Comparison of ENCODE assay signal across 9 mouse cellular contexts in genomic region chr8:15601531-15601930, GRCm38 (mm10).
A peak's percentile ranks its signal among the peaks of the same experiment; 100 is the strongest.
DNase-seq lines count a peak whose midpoint lies in the region; ATAC-seq and TF ChIP-seq lines count a peak whose summit lies in the region.
"Had no signal": no experiment of that assay in that cellular context is flagged by ENCODE, and none has a peak within 500 bp of the region (broad histone marks: within the 10 kb centered on the region; RNA-seq: fewer than 3 reads in every experiment).

No protein-coding gene starts in this region.

- no peaks in the 10 kb centered on the region for H3K36me3 ChIP-seq in kidney, adult 2 months (ENCODE audit: control insufficient read depth, insufficient read depth, low read length)
- H3K36me3 ChIP-seq in kidney, embryonic 14.5 days (ENCODE audit: control insufficient read depth, insufficient read depth, low read length) = no peaks in the 10 kb centered on the region
- H3K36me3 ChIP-seq in forebrain, embryonic 10.5 days (replicated peaks) = no peaks in the 10 kb centered on the region
- H3K36me3 ChIP-seq: limb, embryonic 15.5 days had no signal

- H3K4me3 ChIP-seq in kidney, adult 2 months (ENCODE audit: insufficient read depth, low read depth, low read length) = no peak overlapping the region
- H3K4me3 ChIP-seq in kidney, embryonic 14.5 days (ENCODE audit: low read length) = no peak overlapping the region
- no peak overlapping the region for H3K4me3 ChIP-seq in forebrain, embryonic 10.5 days
- H3K4me3 ChIP-seq: limb, embryonic 15.5 days had no signal

- no peaks in the 10 kb centered on the region for H3K4me1 ChIP-seq in kidney, adult 2 months (ENCODE audit: control insufficient read depth, insufficient read depth, low read length)
- H3K4me1 ChIP-seq in kidney, embryonic 14.5 days (ENCODE audit: control insufficient read depth, insufficient read depth, low read length) = no peaks in the 10 kb centered on the region
- H3K4me1 ChIP-seq in forebrain, embryonic 10.5 days = no peaks in the 10 kb centered on the region
- H3K4me1 ChIP-seq: limb, embryonic 15.5 days had no signal

- H3K27me3 ChIP-seq in kidney, adult 2 months (replicated peaks; ENCODE audit: control insufficient read depth, insufficient read depth, low read length) = no peaks in the 10 kb centered on the region
- no peaks in the 10 kb centered on the region for H3K27me3 ChIP-seq in kidney, embryonic 14.5 days (ENCODE audit: control insufficient read depth, insufficient read depth, low read length)
- no peaks in the 10 kb centered on the region for H3K27me3 ChIP-seq in forebrain, embryonic 10.5 days (ENCODE audit: poor library complexity, severe bottlenecking)
- H3K27me3 ChIP-seq: limb, embryonic 15.5 days had no signal

- no peak for ATAC-seq in kidney, embryonic 14.5 days (ENCODE audit: low FRiP score, low TSS enrichment)

- H3K27ac ChIP-seq in kidney, adult 2 months (ENCODE audit: insufficient read depth, low read depth, low read length) = no peak overlapping the region
- no peak overlapping the region for H3K27ac ChIP-seq in kidney, embryonic 14.5 days (ENCODE audit: low read depth, low read length)
- no peak overlapping the region for H3K27ac ChIP-seq in forebrain, embryonic 10.5 days
- H3K27ac ChIP-seq: limb, embryonic 15.5 days had no signal

- 50% methylated on average over 4 of the region's 4 CpGs for WGBS in kidney, adult 2 months
- WGBS in kidney, embryonic 14.5 days = 71% methylated on average over 4 of the region's 4 CpGs
- WGBS in forebrain, embryonic 10.5 days = 77% methylated on average over 4 of the region's 4 CpGs

- TF ChIP-seq POLR2A in kidney, adult 2 months (IDR thresholded peaks at IDR 0.05; ENCODE audit: low read depth, low read length) = no peak

- DNase-seq in kidney, adult 2 months = peak; percentile 15
- DNase-seq in urinary bladder, postnatal 14 days (ENCODE audit: low spot score) = peak; percentile 25
- no peak for DNase-seq in urinary bladder, postnatal 4 days (ENCODE audit: low spot score in 2 of 2)
- DNase-seq in cerebellum, adult 9-11 months = peak; percentile 2
- DNase-seq in right cerebral cortex, postnatal 4 days = peak; percentile 68
- no peak for DNase-seq in natural killer cell, adult 2 months (ENCODE audit: low spot score in 2 of 2)
- DNase-seq in forebrain, embryonic 10.5 days (ENCODE audit: extremely low spot score, low spot score) = no peak

- no peak overlapping the region for H3K9ac ChIP-seq in kidney, embryonic 14.5 days (ENCODE audit: low read depth, low read length)
- H3K9ac ChIP-seq: limb, embryonic 15.5 days had no signal

- TF ChIP-seq CTCF in kidney, adult 2 months (conservative IDR thresholded peaks at IDR 0.05; ENCODE audit: insufficient read depth, insufficient read length, low read depth, low read length) = no peak

- H3K4me2 ChIP-seq in kidney, embryonic 14.5 days (replicated peaks; ENCODE audit: low read depth, low read length) = no peak overlapping the region
- H3K4me2 ChIP-seq: limb, embryonic 15.5 days had no signal

- H3K9me3 ChIP-seq in kidney, embryonic 14.5 days (ENCODE audit: control insufficient read depth, low read length) = no peaks in the 10 kb centered on the region
- H3K9me3 ChIP-seq in forebrain, embryonic 10.5 days = no peaks in the 10 kb centered on the region
- H3K9me3 ChIP-seq: limb, embryonic 15.5 days had no signal

Comparison
In these comparisons a context has a peak if more than half of its experiments do, and no peak if none do; other contexts are left out.
1. DNase-seq: peak in kidney, adult 2 months (single experiment), urinary bladder, postnatal 14 days (single experiment), cerebellum, adult 9-11 months (single experiment) and right cerebral cortex, postnatal 4 days (single experiment); none in urinary bladder, postnatal 4 days (0 of 2), natural killer cell, adult 2 months (0 of 2) and forebrain, embryonic 10.5 days (single experiment).